Mouse (Mus musculus) left cerebral cortex, adult 2 months (tissue): ENCODE measurements around the gene Cyp2a4. TPM values are rescaled to one million over a fixed set of nuclear protein-coding genes. Genes with fewer than 3 reads are reported as not detected.
"Not testable (repeated sequence)": the region's sequence is repeated elsewhere in the genome, so short reads cannot be mapped to it uniquely, and the experiment has no call there.

Experiments
- DNase-seq, 2 experiments: peaks; one replicate each; pipeline ENCODE4 v3.0.0; 2021 to 2022; ENCODE audit warnings: low spot score in 2 of 2, mixed read lengths in 1 of 2; ENCODE audit errors: extremely low spot score in 1 of 2
- H3K27ac ChIP-seq: fragments of 200-600 bp; 2 replicates; pipeline ENCODE4 v1.8.1; 2022
- H3K4me3 ChIP-seq: fragments of 200-600 bp; 2 replicates; pipeline ENCODE4 v1.8.1; 2022
- intact Hi-C: fragments of 180-260 bp; cut with DNase I; formaldehyde crosslinking; loops from one replicate; pipeline ENCODE4 v1.15.1; 2025
- long read RNA-seq, 2 experiments: library from polyadenylated mRNA; stranded (forward); transcript quantifications; one replicate each; pipeline ENCODE4 v2.0.0; 2021; ENCODE audit warnings: borderline mapping rate in 2 of 2
- total RNA-seq, 2 experiments: library from RNA; stranded (reverse); gene quantifications; 2 replicates each; pipeline ENCODE4 v1.2.3; 2021

Cyp2a4 gene
- total RNA-seq = not detected
- long read RNA-seq, experiment 1 = 0 reads
- long read RNA-seq, experiment 2 = 0 reads

GRCm38 (mm10) chr7:26306926-26307325, at the start of gene Cyp2a4:
Cyp2a4 (plus strand) TSS chr7:26307169.
- H3K4me3 ChIP-seq, intact Hi-C loops, H3K27ac ChIP-seq, DNase-seq: not testable (repeated sequence)

DNA sequence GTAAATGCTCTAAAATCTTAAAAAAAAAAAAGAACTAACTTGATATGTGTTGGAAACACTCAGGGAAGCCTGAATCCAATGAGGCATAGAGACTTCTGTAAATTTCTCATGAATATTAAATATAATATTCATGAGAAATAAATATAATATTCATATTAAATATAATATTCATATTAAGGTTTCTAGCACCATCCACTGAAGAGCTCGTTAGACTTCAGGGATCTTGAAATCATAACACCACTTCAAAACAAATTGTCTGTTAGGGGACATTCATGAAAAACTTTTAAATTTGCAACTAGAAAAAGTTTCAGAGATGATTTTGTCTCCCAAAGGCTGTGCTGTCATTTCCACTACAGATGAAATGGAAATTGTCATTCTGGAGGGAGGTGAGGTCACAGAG, 46.9 kb upstream of the Cyp2a4 start, which contains the start of gene Vmn1r184:
Gene Vmn1r184 (plus strand): TSS at position 301 of the 400 bp plus-strand sequence.
- intact Hi-C loops, DNase-seq, H3K27ac ChIP-seq, H3K4me3 ChIP-seq: not testable (repeated sequence)

DNA sequence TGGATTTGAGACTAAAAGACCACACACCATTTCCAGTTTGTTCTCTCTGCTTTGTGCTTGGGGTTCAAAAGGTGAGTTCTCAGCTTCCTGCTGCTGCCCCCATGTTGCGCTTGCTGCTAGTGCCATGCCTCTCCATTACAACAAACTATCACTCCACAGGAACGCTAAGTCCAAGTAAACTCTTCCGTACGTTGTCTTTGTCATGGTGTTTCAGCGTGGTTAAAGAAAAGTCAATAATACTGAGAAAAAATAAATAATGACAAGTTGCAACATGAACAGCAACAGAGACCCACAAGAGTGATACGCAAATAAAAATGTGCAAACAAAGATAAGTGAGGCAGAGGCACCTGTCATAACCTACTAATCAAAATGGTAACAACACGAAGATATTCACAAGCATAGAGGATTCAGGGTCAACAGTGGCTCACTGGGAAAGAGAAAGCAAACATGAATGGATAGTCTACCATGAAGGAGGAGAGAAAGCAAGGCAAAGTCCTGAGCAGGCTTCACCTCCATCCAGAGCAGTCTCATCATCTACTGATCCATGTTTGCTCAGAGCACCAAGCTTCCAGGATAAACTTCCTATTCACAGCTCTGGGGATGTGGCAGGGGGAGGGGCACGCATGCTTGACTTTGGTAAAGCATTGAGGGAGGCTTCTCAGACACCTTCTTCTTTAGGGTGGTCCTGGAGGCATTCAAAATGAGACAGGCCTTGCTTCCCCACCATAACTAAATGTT, 3.4 kb upstream of the Cyp2a4 start:
- DNase-seq, H3K27ac ChIP-seq, H3K4me3 ChIP-seq, intact Hi-C loops: not testable (repeated sequence)

DNA sequence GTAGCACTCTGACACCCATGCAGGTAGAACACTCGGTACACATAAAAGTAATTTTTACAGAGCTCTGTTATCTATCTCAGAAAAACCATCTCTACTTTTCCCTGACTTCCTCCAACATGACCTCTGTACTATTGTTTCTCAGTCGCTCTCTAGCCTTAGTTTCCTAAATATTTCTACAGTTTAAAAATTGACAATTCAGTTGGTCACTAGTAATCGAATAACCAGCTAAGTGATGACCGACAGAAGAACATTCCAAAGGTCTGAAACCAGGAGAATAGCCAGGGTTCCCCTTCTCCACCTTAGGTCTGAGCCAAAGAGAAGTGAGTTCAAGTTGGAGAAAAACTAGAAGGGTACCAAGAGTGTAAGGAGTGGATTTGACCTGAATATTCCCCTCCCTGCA, 4.8 kb downstream of the Cyp2a4 start:
- intact Hi-C loops, DNase-seq, H3K4me3 ChIP-seq, H3K27ac ChIP-seq: not testable (repeated sequence)

- DNase-seq, H3K4me3 ChIP-seq, intact Hi-C loops: not testable (repeated sequence)
Measured at GRCm38 (mm10) chr7:26315194-26315593, 8.2 kb downstream of the Cyp2a4 start.

GRCm38 (mm10) chr7:26315809-26316208, 8.8 kb downstream of the Cyp2a4 start:
- H3K27ac ChIP-seq, DNase-seq, H3K4me3 ChIP-seq, intact Hi-C loops: not testable (repeated sequence)

More at GRCm38 (mm10) chr7:26315194-26315593, 8.2 kb downstream of the Cyp2a4 start:
- not testable (repeated sequence) for H3K27ac ChIP-seq

DNA sequence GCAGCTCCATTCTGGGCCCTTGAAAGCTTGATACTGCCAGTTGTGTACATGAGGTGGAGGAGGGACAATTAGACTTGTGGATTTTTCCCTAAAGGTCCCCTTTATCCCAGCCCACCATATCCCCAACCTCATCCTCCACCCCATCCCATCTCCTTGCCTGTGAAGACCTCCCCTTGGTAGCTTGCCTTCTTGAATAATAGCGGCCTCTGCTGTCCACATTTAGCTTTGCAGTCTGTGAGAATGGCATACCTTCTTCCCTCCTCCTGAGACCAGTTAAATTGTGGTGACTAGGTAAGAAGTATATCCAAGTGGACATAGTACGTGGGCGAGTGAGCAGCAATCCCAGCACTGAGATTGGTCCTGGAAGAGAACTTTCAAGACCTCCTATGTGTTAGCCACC, 13.4 kb downstream of the Cyp2a4 start:
- intact Hi-C loops, DNase-seq: not testable (repeated sequence)

GRCm38 (mm10) chr7:26350177-26350576, 43.2 kb downstream of the Cyp2a4 start:
- H3K27ac ChIP-seq, H3K4me3 ChIP-seq, intact Hi-C loops, DNase-seq: not testable (repeated sequence)

More for the DNA sequence above, 13.4 kb downstream of the Cyp2a4 start:
- not testable (repeated sequence) for H3K27ac ChIP-seq, H3K4me3 ChIP-seq

DNA sequence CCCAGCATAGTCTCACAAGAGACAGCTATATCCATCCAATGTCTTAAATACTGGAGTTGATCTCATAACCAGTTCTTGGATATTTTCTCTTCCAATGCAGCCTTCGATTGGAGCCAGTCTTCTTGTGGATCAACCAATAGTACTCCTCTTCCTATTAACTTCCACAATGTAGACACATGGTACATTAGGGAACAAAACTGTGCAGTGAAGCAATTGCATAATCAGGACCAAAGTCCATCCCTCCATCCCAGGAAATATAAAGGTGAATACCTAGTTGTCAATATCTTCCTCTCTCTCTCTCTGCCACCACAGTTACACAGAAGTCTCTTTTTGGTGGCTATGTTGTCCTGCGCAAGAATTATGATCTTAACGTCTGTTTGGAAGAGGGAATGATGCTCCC, 45.3 kb downstream of the Cyp2a4 start:
- H3K4me3 ChIP-seq, intact Hi-C loops, H3K27ac ChIP-seq, DNase-seq: not testable (repeated sequence)

DNA sequence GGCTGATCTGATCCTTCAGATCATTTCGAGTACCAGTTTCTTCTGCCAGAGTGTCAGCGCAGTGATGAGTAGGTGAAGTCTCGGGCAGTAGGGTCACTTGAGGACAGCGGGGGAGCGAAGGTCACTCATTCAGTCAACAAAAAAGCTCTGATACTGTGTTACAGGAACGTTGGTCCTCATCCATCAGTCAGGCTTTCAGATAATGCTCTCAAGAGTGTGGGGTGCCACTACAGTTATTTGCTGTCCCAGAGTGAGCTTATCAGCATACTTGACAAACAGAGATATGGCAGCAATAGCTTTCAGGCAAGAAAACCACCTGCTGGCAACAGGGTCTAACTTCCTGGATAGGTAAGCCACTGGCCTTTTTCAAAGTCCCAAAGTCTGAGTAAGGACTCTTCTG, 49.8 kb downstream of the Cyp2a4 start:
- intact Hi-C loops, H3K4me3 ChIP-seq, H3K27ac ChIP-seq, DNase-seq: not testable (repeated sequence)

Other genes with a start within 250 kb of the Cyp2a4 start
- gene Cyp2b13, start 245.7 kb upstream of the Cyp2a4 start, total RNA-seq = not detected
- not detected for gene Cyp2b9, start 133.8 kb upstream of the Cyp2a4 start, total RNA-seq
- gene Vmn1r184, start 46.8 kb upstream of the Cyp2a4 start, total RNA-seq = not detected
- gene Nlrp9c, start 96.5 kb downstream of the Cyp2a4 start, total RNA-seq = not detected
- gene Nlrp4a, start 127.9 kb downstream of the Cyp2a4 start, total RNA-seq = not detected
- not detected for gene Nlrp9a, start 227.9 kb downstream of the Cyp2a4 start, total RNA-seq